Mouse (Mus musculus) kidney, postnatal 10 days (tissue): ENCODE results near the gene Zfp423.

ENCODE experiments used
- DNase-seq: peaks from one replicate; pipeline ENCODE4 v3.0.0; 2021; ENCODE audit warnings: mixed read lengths

The Zfp423 gene

GRCm38 (mm10) chr8:87690100-87691095 lies 269.0 kb downstream of the Zfp423 start:
- DNase-seq, result peak; percentile 33

GRCm38 (mm10) chr8:87689192-87689591 lies 270.2 kb downstream of the Zfp423 start:
- DNase-seq, result no peak

GRCm38 (mm10) chr8:87688348-87688747 lies 271.0 kb downstream of the Zfp423 start:
- no peak for DNase-seq

- DNase-seq, result no peak
These were observed 272.3 kb downstream of the Zfp423 start for GRCm38 (mm10) chr8:87686986-87687698.

- DNase-seq, result no peak
These were observed 273.4 kb downstream of the Zfp423 start for GRCm38 (mm10) chr8:87686026-87686425.

- DNase-seq, result no peak
These were observed 274.0 kb downstream of the Zfp423 start for GRCm38 (mm10) chr8:87685392-87685791.

GRCm38 (mm10) chr8:87682066-87682465 lies 277.3 kb downstream of the Zfp423 start:
- no peak for DNase-seq

GRCm38 (mm10) chr8:87680034-87680433 lies 279.4 kb downstream of the Zfp423 start:
- no peak for DNase-seq

- DNase-seq, result no peak
These were observed 279.9 kb downstream of the Zfp423 start for GRCm38 (mm10) chr8:87679431-87680003.

GRCm38 (mm10) chr8:87675411-87675810 lies 284.0 kb downstream of the Zfp423 start:
- DNase-seq, result no peak

GRCm38 (mm10) chr8:87674157-87674556 lies 285.2 kb downstream of the Zfp423 start:
- DNase-seq, result peak; percentile 26

- DNase-seq, result no peak
These were observed 287.2 kb downstream of the Zfp423 start for GRCm38 (mm10) chr8:87672214-87672613.

GRCm38 (mm10) chr8:87671209-87671970 lies 288.0 kb downstream of the Zfp423 start:
- no peak for DNase-seq

- no peak for DNase-seq
These were observed 289.2 kb downstream of the Zfp423 start for GRCm38 (mm10) chr8:87670232-87670631.

GRCm38 (mm10) chr8:87668736-87669135 lies 290.7 kb downstream of the Zfp423 start:
- no peak for DNase-seq

GRCm38 (mm10) chr8:87667914-87668643 lies 291.3 kb downstream of the Zfp423 start:
- no peak for DNase-seq

- DNase-seq, result no peak
These were observed 292.1 kb downstream of the Zfp423 start for GRCm38 (mm10) chr8:87667297-87667696.

GRCm38 (mm10) chr8:87665337-87665736 lies 294.1 kb downstream of the Zfp423 start:
- DNase-seq, result no peak

GRCm38 (mm10) chr8:87664217-87664509 lies 295.2 kb downstream of the Zfp423 start:
- DNase-seq, result no peak

GRCm38 (mm10) chr8:87663349-87664216 lies 295.8 kb downstream of the Zfp423 start:
- peak; percentile 88 for DNase-seq

- DNase-seq, result peak; percentile 30
These were observed 296.5 kb downstream of the Zfp423 start for GRCm38 (mm10) chr8:87662811-87663341.
